Mouse (Mus musculus) liver, adult 2 months (tissue): ENCODE measurements around the gene Zbtb48.

Experiments used
- CTCF ChIP-seq: fragments of 200-500 bp; IDR thresholded peaks from 2 replicates; pipeline ENCODE4 v1.5.1; 2011; ENCODE audit warnings: low read depth, low read length, control low read depth
- POLR2A ChIP-seq: fragments of 200-500 bp; IDR thresholded peaks from 2 replicates; pipeline ENCODE4 v1.6.1; 2011; ENCODE audit warnings: low read length, control low read depth; ENCODE audit not compliant: insufficient read depth; ENCODE audit errors: extremely low read depth

- TF ChIP-seq POLR2A (no peak), CTCF (no peak)
These were observed 39.5 kb downstream of the Zbtb48 start for GRCm38 (mm10) chr4:151988014-151988341.
